Mouse (Mus musculus) brain, embryonic 14.5 days (tissue): Measurements from ENCODE around the gene Idi2.

Experiments used
- CTCF ChIP-seq: fragments of 200-500 bp; IDR thresholded peaks from 2 replicates; pipeline ENCODE4 v1.5.1; 2012; ENCODE audit warnings: inconsistent platforms, mild to moderate bottlenecking, moderate library complexity, borderline replicate concordance; ENCODE audit not compliant: insufficient read depth, insufficient read length; ENCODE audit errors: extremely low read depth
- POLR2A ChIP-seq: fragments of 200-500 bp; IDR thresholded peaks from 2 replicates; pipeline ENCODE4 v1.6.1; 2012; ENCODE audit warnings: mild to moderate bottlenecking, inconsistent platforms, borderline replicate concordance; ENCODE audit not compliant: poor library complexity, insufficient read depth, insufficient read length, severe bottlenecking; ENCODE audit errors: extremely low read depth

DNA sequence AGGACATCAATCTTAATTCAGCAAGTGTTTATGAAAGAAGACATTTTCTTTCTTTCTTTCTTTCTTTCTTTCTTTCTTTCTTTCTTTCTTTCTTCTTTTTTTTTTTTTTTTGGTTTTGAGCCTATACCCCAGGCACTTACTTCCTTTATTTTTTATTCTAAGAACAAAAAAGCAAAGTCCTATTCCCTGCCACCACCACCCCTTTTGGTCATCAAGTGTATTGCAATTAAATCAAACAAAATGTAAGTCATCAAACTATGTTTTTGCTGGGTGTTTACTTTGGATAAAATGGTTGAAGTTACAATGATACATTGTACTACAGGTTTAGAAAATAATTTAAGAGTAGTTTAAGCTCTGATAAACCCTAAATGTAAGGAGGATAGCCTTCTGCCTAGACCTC, 19.7 kb downstream of the Idi2 start:
- no peak for TF ChIP-seq CTCF
- no peak for TF ChIP-seq POLR2A
